Mouse (Mus musculus) myocyte (in vitro differentiated cells): ENCODE results near the gene C1qb. TPM values are rescaled to one million over a fixed set of nuclear protein-coding genes. Genes with fewer than 3 reads are reported as not detected.

Experiments
- H3K27me3 ChIP-seq: one replicate; pipeline ENCODE4 v1.6.1; 2011; ENCODE audit not compliant: control insufficient read depth, insufficient read depth, insufficient read length
- H3K36me3 ChIP-seq: one replicate; pipeline ENCODE4 v1.6.1; 2011; ENCODE audit not compliant: control insufficient read depth, insufficient read depth
- H3K4me2 ChIP-seq: one replicate; pipeline ENCODE4 v1.6.1; 2011; ENCODE audit warnings: low read depth, control low read depth
- H3K4me3 ChIP-seq: one replicate; pipeline ENCODE4 v1.5.1; 2011; ENCODE audit warnings: mild to moderate bottlenecking, control low read depth, moderate library complexity
- H3K79me2 ChIP-seq: one replicate; pipeline ENCODE4 v1.6.1; 2011; ENCODE audit not compliant: control insufficient read depth, insufficient read depth
- H3ac ChIP-seq: one replicate; pipeline ENCODE4 v1.6.1; 2011; ENCODE audit not compliant: control insufficient read depth, insufficient read length
- CEBPB ChIP-seq: IDR thresholded peaks from 2 replicates; pipeline ENCODE4 v1.6.1; 2011; ENCODE audit warnings: mild to moderate bottlenecking, moderate library complexity; ENCODE audit not compliant: poor library complexity, insufficient read depth, severe bottlenecking
- E2F4 ChIP-seq: IDR thresholded peaks from one replicate; pipeline ENCODE4 v1.6.1; 2011; ENCODE audit warnings: mild to moderate bottlenecking, control low read depth, moderate library complexity; ENCODE audit not compliant: insufficient read depth
- MAX ChIP-seq: IDR thresholded peaks from one replicate; pipeline ENCODE4 v1.6.1; 2011; ENCODE audit warnings: low read depth, mild to moderate bottlenecking, control low read depth
- MYOD1 ChIP-seq, 3 experiments: IDR thresholded peaks; one replicate each; pipeline ENCODE4 v1.6.1; 2011; ENCODE audit warnings: control low read depth in 2 of 3, low read depth in 2 of 3, mild to moderate bottlenecking in 2 of 3, moderate library complexity in 1 of 3; ENCODE audit not compliant: insufficient read length in 2 of 3, control insufficient read depth in 1 of 3
- MYOG ChIP-seq, 3 experiments: IDR thresholded peaks; one replicate each; pipeline ENCODE4 v1.6.1; 2011; ENCODE audit warnings: control low read depth in 2 of 3, low read depth in 2 of 3, mild to moderate bottlenecking in 2 of 3; ENCODE audit not compliant: insufficient read length in 2 of 3, control insufficient read depth in 1 of 3, insufficient read depth in 1 of 3
- POLR2A ChIP-seq: IDR thresholded peaks from one replicate; pipeline ENCODE4 v1.6.1; 2011; ENCODE audit warnings: low read depth, mild to moderate bottlenecking, control low read depth, moderate library complexity; ENCODE audit not compliant: insufficient read length
- POLR2AphosphoS2 ChIP-seq: IDR thresholded peaks from one replicate; pipeline ENCODE4 v1.6.1; 2011; ENCODE audit warnings: low read depth, control low read depth; ENCODE audit not compliant: insufficient read length
- REST ChIP-seq: IDR thresholded peaks from one replicate; pipeline ENCODE4 v1.6.1; 2011; ENCODE audit warnings: mild to moderate bottlenecking, control low read depth, moderate library complexity; ENCODE audit not compliant: insufficient read depth, insufficient read length
- SRF ChIP-seq: IDR thresholded peaks from one replicate; pipeline ENCODE4 v1.6.1; 2011; ENCODE audit warnings: low read depth; ENCODE audit not compliant: control insufficient read depth, insufficient read length
- TCF12 ChIP-seq: IDR thresholded peaks from one replicate; pipeline ENCODE4 v1.6.1; 2011; ENCODE audit warnings: mild to moderate bottlenecking, control low read depth; ENCODE audit not compliant: poor library complexity, insufficient read depth, severe bottlenecking
- TCF3 ChIP-seq: IDR thresholded peaks from one replicate; pipeline ENCODE4 v1.6.1; 2011; ENCODE audit warnings: low read depth, control low read depth; ENCODE audit not compliant: insufficient read length
- USF1 ChIP-seq: IDR thresholded peaks from one replicate; pipeline ENCODE4 v1.6.1; 2011; ENCODE audit warnings: low read depth, mild to moderate bottlenecking, control low read depth, moderate library complexity
- polyA plus RNA-seq: library from polyadenylated mRNA; unstranded; fragments of >200 nt; fragmentation: generic; extraction: Trizol; gene quantifications from one replicate; pipeline ENCODE4 v1.2.1, GENCODE M21; 2012; ENCODE audit warnings: missing spikeins

The C1qb gene
- polyA plus RNA-seq, 1 experiment: not detected

DNA sequence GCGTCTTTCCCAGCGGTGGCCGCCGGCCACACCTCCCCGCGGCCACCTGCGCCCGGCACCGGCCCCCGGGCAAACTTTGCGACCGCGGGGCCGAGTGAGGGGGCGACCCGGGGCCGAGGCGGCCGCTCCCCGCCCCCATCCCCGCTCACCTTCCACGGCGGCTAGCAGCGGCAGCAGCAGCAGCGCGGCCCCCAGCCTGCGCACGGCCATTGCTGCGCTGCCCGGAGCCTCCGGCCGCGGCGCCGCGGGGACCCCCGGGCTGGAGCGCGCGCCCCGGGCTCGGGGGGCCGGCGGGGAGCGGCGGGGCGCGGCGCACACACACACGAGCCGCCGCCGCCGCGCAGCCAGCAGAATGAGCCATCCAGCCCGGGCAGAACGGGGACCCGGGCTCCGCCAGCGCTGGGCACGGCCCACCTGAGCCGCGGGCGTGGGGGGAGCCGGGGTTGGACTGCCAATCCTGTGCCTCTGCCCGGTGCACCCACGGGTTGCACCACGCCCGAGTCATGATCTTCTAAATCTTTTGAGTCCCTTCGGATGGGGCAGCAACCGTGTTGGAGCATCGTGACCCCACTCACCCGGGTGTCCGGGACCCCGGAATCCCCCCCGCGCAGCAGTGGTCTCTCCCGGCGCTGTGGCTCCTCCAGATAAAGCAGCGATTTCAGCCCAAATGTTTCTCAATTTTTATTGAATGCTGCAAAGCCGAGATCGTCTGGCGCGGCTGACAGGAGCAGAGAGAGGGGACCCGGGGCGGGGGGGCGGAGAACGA is 50.2 kb downstream of the C1qb start, which contains the start of gene Ephb2:
TSS of gene Ephb2 (minus strand) at position 368 of the 766 bp plus-strand sequence.
- Histone ChIP-seq H3ac (peak within 1 kb of the TSS; percentile 73), H3K4me3 (peak within 1 kb of the TSS; percentile 30), H3K27me3 (no peaks in the 10 kb centered on the region), H3K4me2 (peak within 1 kb of the TSS; percentile 98), H3K36me3 (no peaks in the 10 kb centered on the region), H3K79me2 (peaks cover 25% of the 10 kb centered on the region)
- TF ChIP-seq POLR2A (peak; percentile 73), E2F4 (no peak), MYOD1 (IDR thresholded peaks at IDR 0.05; ENCODE audit: control insufficient read depth in 1 of 3, insufficient read length in 2 of 3, low read depth in 2 of 3) (peak in 1 of 3 experiments; percentile 1), REST (no peak), SRF (no peak), POLR2AphosphoS2 (peak; percentile 37), TCF3 (no peak), TCF12 (no peak), USF1 (no peak), MAX (no peak), CEBPB (no peak), MYOG (IDR thresholded peaks at IDR 0.05; ENCODE audit: control insufficient read depth in 1 of 3, insufficient read depth in 1 of 3, insufficient read length in 2 of 3, low read depth in 2 of 3) (no peak)

DNA sequence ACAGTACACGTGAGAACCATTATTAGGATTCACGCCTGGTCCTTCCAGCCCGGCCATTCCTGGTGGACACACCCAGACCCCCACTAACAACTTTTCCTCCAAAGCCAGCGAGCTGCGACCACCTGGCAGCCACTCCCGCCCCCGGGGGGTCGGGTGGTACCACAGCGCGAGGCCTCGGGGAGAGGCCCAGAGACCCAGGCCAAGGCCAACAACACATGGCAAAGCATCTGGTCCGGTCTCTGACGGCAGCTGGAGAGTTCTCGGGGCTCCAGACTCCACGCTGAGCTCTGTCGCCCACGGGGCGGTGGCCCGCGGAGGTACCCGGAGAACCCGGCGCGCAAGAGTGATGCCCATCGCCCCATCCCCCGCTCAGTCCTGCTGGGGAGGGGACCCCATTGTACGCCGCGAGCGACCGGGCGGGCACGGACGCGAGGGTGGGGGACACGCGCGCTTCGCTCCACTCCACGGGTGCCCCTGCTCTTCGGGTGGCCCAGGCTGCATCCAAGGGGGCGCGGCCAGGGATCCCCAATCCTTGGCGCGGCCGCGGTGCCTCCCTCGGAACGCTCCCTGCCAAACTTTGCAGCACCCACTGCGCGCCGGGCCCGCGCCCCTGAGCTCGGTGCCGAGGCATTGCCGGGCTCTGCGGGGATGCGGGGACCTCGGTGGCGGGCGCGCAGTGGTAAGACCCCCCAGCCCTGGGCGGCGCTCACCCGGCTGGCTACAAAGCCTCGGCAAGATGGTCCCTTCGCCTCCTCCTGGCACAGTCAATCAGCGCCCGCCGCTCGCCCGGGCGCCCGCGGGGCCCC is 51.0 kb downstream of the C1qb start:
- Histone ChIP-seq H3K79me2 (peaks cover 26% of the 10 kb centered on the region), H3ac (peak overlapping the region; percentile 73), H3K4me2 (peak overlapping the region; percentile 98), H3K36me3 (no peaks in the 10 kb centered on the region), H3K4me3 (peak overlapping the region; percentile 30), H3K27me3 (no peaks in the 10 kb centered on the region)
- TF ChIP-seq REST: no peak
- TF ChIP-seq POLR2A: peak; percentile 11
- TF ChIP-seq TCF3: peak; percentile 0
- TF ChIP-seq MYOG (IDR thresholded peaks at IDR 0.05; ENCODE audit: control insufficient read depth in 1 of 3, insufficient read depth in 1 of 3, insufficient read length in 2 of 3, low read depth in 2 of 3): peak in 2 of 3 experiments; percentile 4 to 77
- peak in 1 of 3 experiments; percentile 51 for TF ChIP-seq MYOD1 (IDR thresholded peaks at IDR 0.05; ENCODE audit: control insufficient read depth in 1 of 3, insufficient read length in 2 of 3, low read depth in 2 of 3)
- TF ChIP-seq CEBPB: no peak

DNA sequence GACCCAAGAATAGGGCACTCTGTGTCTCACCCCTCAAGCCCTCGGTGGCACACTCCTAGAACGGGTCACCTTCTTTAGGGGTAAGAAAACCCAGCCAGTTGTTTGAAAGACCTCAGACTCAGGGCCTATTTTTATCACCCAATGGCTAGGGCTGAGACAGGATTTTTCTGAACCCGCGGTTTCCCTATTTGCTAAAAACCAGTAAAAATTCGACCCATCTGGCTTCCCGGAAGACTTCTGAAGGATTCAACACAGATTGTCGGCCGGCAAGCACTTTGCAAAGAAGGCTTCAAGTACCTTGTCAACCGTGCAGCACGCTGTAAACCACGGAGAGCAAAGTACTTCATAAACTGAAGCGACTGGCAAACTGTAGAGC is 51.6 kb downstream of the C1qb start:
- Histone ChIP-seq H3ac (peak overlapping the region; percentile 73), H3K79me2 (peaks cover 26% of the 10 kb centered on the region), H3K4me3 (peak overlapping the region; percentile 30), H3K27me3 (no peaks in the 10 kb centered on the region), H3K36me3 (no peaks in the 10 kb centered on the region), H3K4me2 (peak overlapping the region; percentile 98)
- no peak for TF ChIP-seq SRF
- TF ChIP-seq POLR2A: no peak

DNA sequence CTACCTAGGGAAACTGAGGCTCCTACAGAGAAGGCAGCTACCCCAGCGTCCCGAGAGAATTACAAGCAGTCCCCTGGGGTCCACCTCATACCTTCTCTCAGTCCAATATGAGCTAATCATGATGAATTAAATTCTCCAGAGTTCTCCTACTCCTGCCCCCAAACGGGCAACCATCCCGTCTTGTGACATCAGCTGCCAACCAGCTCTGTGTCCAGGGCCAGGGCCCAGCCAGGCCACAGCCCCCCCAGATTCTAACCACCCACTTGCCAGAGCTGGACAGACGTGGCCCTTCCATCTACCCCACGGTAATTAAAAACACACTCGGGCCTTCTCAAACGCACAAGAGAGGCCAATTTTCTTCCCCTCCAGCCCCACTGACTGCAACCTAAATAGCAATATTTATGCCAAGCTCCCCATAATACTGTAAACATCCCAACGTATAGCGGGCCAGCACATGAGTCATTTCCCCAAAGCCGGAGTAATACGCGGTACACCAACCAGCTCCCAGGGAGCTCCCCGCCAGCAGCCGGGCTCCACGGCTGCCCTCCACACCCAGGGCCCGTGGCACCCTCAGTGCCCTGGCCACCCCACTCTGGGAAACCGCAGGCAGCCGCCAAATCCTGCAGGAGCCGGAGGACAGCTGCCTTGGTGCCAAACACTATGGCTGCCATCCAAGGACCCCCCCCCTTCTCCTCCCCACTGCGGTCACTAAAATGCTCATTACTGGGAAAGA is 52.2 kb downstream of the C1qb start:
- Histone ChIP-seq H3K4me2 (peak overlapping the region; percentile 98), H3ac (no peak overlapping the region), H3K36me3 (no peaks in the 10 kb centered on the region), H3K27me3 (no peaks in the 10 kb centered on the region), H3K4me3 (peak overlapping the region; percentile 30), H3K79me2 (peaks cover 26% of the 10 kb centered on the region)
- no peak for TF ChIP-seq USF1
- TF ChIP-seq CEBPB: no peak
- no peak for TF ChIP-seq E2F4
- peak; percentile 6 to 95 (median 87) for TF ChIP-seq MYOG (IDR thresholded peaks at IDR 0.05; ENCODE audit: control insufficient read depth in 1 of 3, insufficient read depth in 1 of 3, insufficient read length in 2 of 3, low read depth in 2 of 3)
- TF ChIP-seq REST: no peak
- TF ChIP-seq POLR2A: peak; percentile 22
- TF ChIP-seq MAX: no peak
- TF ChIP-seq MYOD1 (IDR thresholded peaks at IDR 0.05; ENCODE audit: control insufficient read depth in 1 of 3, insufficient read length in 2 of 3, low read depth in 2 of 3): peak in 2 of 3 experiments; percentile 78 to 83
- peak; percentile 48 for TF ChIP-seq TCF12
- peak; percentile 57 for TF ChIP-seq TCF3
- TF ChIP-seq SRF: no peak
